In genomic region chr3:105714091-105714819, GRCm38 (mm10) we compare ENCODE assay signal across 9 mouse cellular contexts. TPM values are rescaled to one million over a fixed set of nuclear protein-coding genes. Genes with fewer than 3 reads are reported as not detected.
A peak's percentile ranks its signal among the peaks of the same experiment; 100 is the strongest.
DNase-seq lines count a peak whose midpoint lies in the region; ATAC-seq and TF ChIP-seq lines count a peak whose summit lies in the region.
"Had no signal": no experiment of that assay in that cellular context is flagged by ENCODE, and none has a peak within 500 bp of the region (broad histone marks: within the 10 kb centered on the region; RNA-seq: fewer than 3 reads in every experiment).

No protein-coding gene starts in this region.

- no peak overlapping the region for H3K4me2 ChIP-seq in intestine, embryonic 14.5 days (ENCODE audit: low read length)
- H3K4me2 ChIP-seq in intestine, postnatal 0 days (replicated peaks; ENCODE audit: low read depth), result no peak overlapping the region
- no peak overlapping the region for H3K4me2 ChIP-seq in embryonic facial prominence, embryonic 15.5 days (replicated peaks)
- H3K4me2 ChIP-seq in hindbrain, embryonic 12.5 days (replicated peaks), result 0 out of 2 replicates have a peak overlapping the region, but pooled peaks have one; percentile 11
- no peak overlapping the region for H3K4me2 ChIP-seq in neural tube, embryonic 14.5 days (ENCODE audit: low read depth, low read length)
- H3K4me2 ChIP-seq: lung, embryonic 14.5 days had no signal

- H3K9me3 ChIP-seq in intestine, embryonic 14.5 days (ENCODE audit: control insufficient read depth, low read length), result no peaks in the 10 kb centered on the region
- H3K9me3 ChIP-seq in intestine, postnatal 0 days (ENCODE audit: control insufficient read depth), result no peaks in the 10 kb centered on the region
- no peaks in the 10 kb centered on the region for H3K9me3 ChIP-seq in embryonic facial prominence, embryonic 15.5 days (replicated peaks)
- no peaks in the 10 kb centered on the region for H3K9me3 ChIP-seq in hindbrain, embryonic 12.5 days (replicated peaks)
- H3K9me3 ChIP-seq in neural tube, embryonic 14.5 days (ENCODE audit: control insufficient read depth, low read length), result no peaks in the 10 kb centered on the region

- intact Hi-C loops in left cerebral cortex, postnatal 14 days (cut with DNase I), result no loop called here

- no peak overlapping the region for H3K4me3 ChIP-seq in intestine, embryonic 14.5 days (ENCODE audit: low read depth, low read length)
- H3K4me3 ChIP-seq in intestine, postnatal 0 days (ENCODE audit: low read depth, low read length), result no peak overlapping the region
- H3K4me3 ChIP-seq in embryonic facial prominence, embryonic 15.5 days (replicated peaks), result no peak overlapping the region
- no peak overlapping the region for H3K4me3 ChIP-seq in hindbrain, embryonic 12.5 days
- H3K4me3 ChIP-seq in neural tube, embryonic 14.5 days (ENCODE audit: low read depth, low read length), result no peak overlapping the region

- 22% methylated on average over 8 of the region's 8 CpGs for WGBS in intestine, embryonic 14.5 days
- 39% methylated on average over 8 of the region's 8 CpGs for WGBS in intestine, postnatal 0 days
- 8% methylated on average over 8 of the region's 8 CpGs for WGBS in embryonic facial prominence, embryonic 15.5 days
- 14% methylated on average over 8 of the region's 8 CpGs for WGBS in hindbrain, embryonic 12.5 days
- 28% methylated on average over 8 of the region's 8 CpGs for WGBS in neural tube, embryonic 14.5 days

- no peaks in the 10 kb centered on the region for H3K36me3 ChIP-seq in intestine, embryonic 14.5 days (ENCODE audit: control insufficient read depth, insufficient read depth, low read length)
- H3K36me3 ChIP-seq in intestine, postnatal 0 days (ENCODE audit: control insufficient read depth, insufficient read depth), result no peaks in the 10 kb centered on the region
- H3K36me3 ChIP-seq in embryonic facial prominence, embryonic 15.5 days, result no peaks in the 10 kb centered on the region
- H3K36me3 ChIP-seq in hindbrain, embryonic 12.5 days, result no peaks in the 10 kb centered on the region
- no peaks in the 10 kb centered on the region for H3K36me3 ChIP-seq in neural tube, embryonic 14.5 days (ENCODE audit: control insufficient read depth, insufficient read depth, low read length)

- no peaks in the 10 kb centered on the region; the same call in 1 of the 2 replicates for H3K4me1 ChIP-seq in intestine, embryonic 14.5 days (replicated peaks; ENCODE audit: control insufficient read depth, insufficient read depth, low read length)
- H3K4me1 ChIP-seq in intestine, postnatal 0 days (replicated peaks; ENCODE audit: control insufficient read depth, insufficient read depth, low read length), result no peaks in the 10 kb centered on the region
- peaks cover 25% of the 10 kb centered on the region for H3K4me1 ChIP-seq in embryonic facial prominence, embryonic 15.5 days
- H3K4me1 ChIP-seq in hindbrain, embryonic 12.5 days, result peaks cover 50% of the 10 kb centered on the region
- H3K4me1 ChIP-seq in neural tube, embryonic 14.5 days (ENCODE audit: control insufficient read depth, insufficient read depth, low read length), result peaks cover 4% of the 10 kb centered on the region; the same call in 1 of the 2 replicates

- H3K9ac ChIP-seq in intestine, embryonic 14.5 days (ENCODE audit: low read length), result no peak overlapping the region
- H3K9ac ChIP-seq in intestine, postnatal 0 days (ENCODE audit: low read depth, low read length), result no peak overlapping the region
- peak overlapping the region; percentile 4; the same call in 1 of the 2 replicates for H3K9ac ChIP-seq in embryonic facial prominence, embryonic 15.5 days
- H3K9ac ChIP-seq in hindbrain, embryonic 12.5 days, result peak overlapping the region; percentile 32; the same call in 1 of the 2 replicates
- no peak overlapping the region for H3K9ac ChIP-seq in neural tube, embryonic 14.5 days (replicated peaks; ENCODE audit: low read depth, low read length)
- H3K9ac ChIP-seq: lung, embryonic 14.5 days had no signal

- peak; percentile 52 for DNase-seq in intestine, embryonic 14.5 days (ENCODE audit: low spot score)
- DNase-seq in layer of hippocampus, postnatal 36 days, result no peak
- no peak for DNase-seq in frontal cortex, postnatal 14 days (ENCODE audit: low spot score in 2 of 2)
- no peak for DNase-seq in left cerebral cortex, postnatal 14 days (ENCODE audit: low spot score in 2 of 2)
- DNase-seq: lung, embryonic 14.5 days had no signal

- H3K27me3 ChIP-seq in intestine, embryonic 14.5 days (replicated peaks; ENCODE audit: control insufficient read depth, insufficient read depth, low read length), result no peaks in the 10 kb centered on the region
- H3K27me3 ChIP-seq in intestine, postnatal 0 days (replicated peaks; ENCODE audit: control insufficient read depth, insufficient read depth, low read length), result no peaks in the 10 kb centered on the region
- H3K27me3 ChIP-seq in embryonic facial prominence, embryonic 15.5 days, result no peaks in the 10 kb centered on the region
- H3K27me3 ChIP-seq in hindbrain, embryonic 12.5 days, result peaks cover 7% of the 10 kb centered on the region; the same call in 1 of the 2 replicates
- H3K27me3 ChIP-seq in neural tube, embryonic 14.5 days (ENCODE audit: control insufficient read depth, insufficient read depth, low read length), result no peaks in the 10 kb centered on the region

- no peak for ATAC-seq in intestine, embryonic 14.5 days (replicated peaks; ENCODE audit: low FRiP score, low TSS enrichment, low read depth)
- ATAC-seq in intestine, postnatal 0 days, result no peak
- peak; percentile 69 for ATAC-seq in embryonic facial prominence, embryonic 15.5 days (ENCODE audit: insufficient number of reproducible peaks, low FRiP score, low TSS enrichment, low read depth)
- ATAC-seq in hindbrain, embryonic 12.5 days (ENCODE audit: low FRiP score), result peak; percentile 47
- peak; percentile 36; the same call in 1 of the 2 replicates for ATAC-seq in neural tube, embryonic 14.5 days (ENCODE audit: low read depth)

- H3K27ac ChIP-seq in intestine, embryonic 14.5 days (ENCODE audit: low read depth), result no peak overlapping the region
- H3K27ac ChIP-seq in intestine, postnatal 0 days (ENCODE audit: low read depth, low read length), result no peak overlapping the region
- H3K27ac ChIP-seq in embryonic facial prominence, embryonic 15.5 days (replicated peaks), result peak overlapping the region; percentile 69
- H3K27ac ChIP-seq in hindbrain, embryonic 12.5 days, result peak overlapping the region; percentile 76
- H3K27ac ChIP-seq in neural tube, embryonic 14.5 days (ENCODE audit: low read depth, low read length), result peak overlapping the region; percentile 7; the same call in 1 of the 2 replicates

- TF ChIP-seq CTCF in intestine, postnatal 0 days (IDR thresholded peaks at IDR 0.05; ENCODE audit: low read depth), result no peak

RNA-seq across cellular contexts. Expression of gene Inka2, which starts 9.9 kb away (rescaled TPM):
- polyA plus RNA-seq in intestine, embryonic 14.5 days (2014; fragmentation: Nextera tagmentation; extraction: Ambion mirVana), result 0.81 and 1.1 TPM in 2 replicates
- polyA plus RNA-seq in intestine, postnatal 0 days (2015; fragmentation: Nextera tagmentation; extraction: Ambion mirVana), result 1.5 and 2.3 TPM in 2 replicates
- 5.2 and 6.7 TPM in 2 replicates for polyA plus RNA-seq in embryonic facial prominence, embryonic 15.5 days (2015; fragmentation: Nextera tagmentation; extraction: Ambion mirVana)
- 2.4 and 2.6 TPM in 2 replicates for polyA plus RNA-seq in hindbrain, embryonic 12.5 days (2016; fragmentation: Nextera tagmentation; extraction: Ambion mirVana)
- polyA plus RNA-seq in neural tube, embryonic 14.5 days (2014; fragmentation: Nextera tagmentation; extraction: Ambion mirVana), result 3.1 and 3.6 TPM in 2 replicates
- total RNA-seq in layer of hippocampus, postnatal 36 days (2021), result 10 to 100 TPM; 70.4 to 75.5 TPM
- 100 to 1,000 TPM in 1 of 2 experiments, 10 to 100 TPM in 1; 75.4 to 105 TPM for total RNA-seq in left cerebral cortex, postnatal 14 days (2021)

RNA-seq across cellular contexts. Expression of gene Ddx20, which starts 26.9 kb away (rescaled TPM):
- 38.2 and 43.9 TPM in 2 replicates for polyA plus RNA-seq in intestine, embryonic 14.5 days (2014; fragmentation: Nextera tagmentation; extraction: Ambion mirVana)
- polyA plus RNA-seq in intestine, postnatal 0 days (2015; fragmentation: Nextera tagmentation; extraction: Ambion mirVana), result 11.4 and 12.8 TPM in 2 replicates
- polyA plus RNA-seq in embryonic facial prominence, embryonic 15.5 days (2015; fragmentation: Nextera tagmentation; extraction: Ambion mirVana), result 30.6 and 32.6 TPM in 2 replicates
- polyA plus RNA-seq in hindbrain, embryonic 12.5 days (2016; fragmentation: Nextera tagmentation; extraction: Ambion mirVana), result 34.6 and 36.7 TPM in 2 replicates
- polyA plus RNA-seq in neural tube, embryonic 14.5 days (2014; fragmentation: Nextera tagmentation; extraction: Ambion mirVana), result 22.2 and 25.7 TPM in 2 replicates
- total RNA-seq in layer of hippocampus, postnatal 36 days (2021), result 10 to 100 TPM; 11.1 to 11.9 TPM
- 10 to 100 TPM; 11.1 to 11.4 TPM for total RNA-seq in left cerebral cortex, postnatal 14 days (2021)

Comparison
In these comparisons a context has a peak if more than half of its experiments do, and no peak if none do; other contexts are left out.
1. ATAC-seq: peak in embryonic facial prominence, embryonic 15.5 days (single experiment), hindbrain, embryonic 12.5 days (single experiment) and neural tube, embryonic 14.5 days (single experiment); none in intestine, embryonic 14.5 days (single experiment) and intestine, postnatal 0 days (single experiment).
2. H3K27ac ChIP-seq: peak in embryonic facial prominence, embryonic 15.5 days (single experiment), hindbrain, embryonic 12.5 days (single experiment) and neural tube, embryonic 14.5 days (single experiment); none in intestine, embryonic 14.5 days (single experiment) and intestine, postnatal 0 days (single experiment).
3. H3K9ac ChIP-seq: peak in embryonic facial prominence, embryonic 15.5 days (single experiment) and hindbrain, embryonic 12.5 days (single experiment); none in intestine, embryonic 14.5 days (single experiment), intestine, postnatal 0 days (single experiment) and neural tube, embryonic 14.5 days (single experiment).